Mouse (Mus musculus) hindbrain, embryonic 10.5 days (tissue): ENCODE results near the gene Xirp2. TPM values are rescaled to one million over a fixed set of nuclear protein-coding genes. Genes with fewer than 3 reads are reported as not detected.

ENCODE experiments used
- DNase-seq: peaks from one replicate; pipeline ENCODE4 v3.0.0-alpha.2; 2017; ENCODE audit warnings: low spot score
- H3K27ac ChIP-seq: fragments of 300-500 bp; sonication (generic); 2 replicates; pipeline ENCODE4 v1.5.1; 2016; ENCODE audit warnings: mild to moderate bottlenecking, moderate library complexity
- H3K27me3 ChIP-seq: fragments of 300-500 bp; sonication (generic); 2 replicates; pipeline ENCODE4 v1.6.1; 2016; ENCODE audit warnings: mild to moderate bottlenecking; ENCODE audit not compliant: poor library complexity, insufficient read depth, severe bottlenecking
- H3K36me3 ChIP-seq: fragments of 300-500 bp; sonication (generic); 2 replicates; pipeline ENCODE4 v1.6.1; 2016; ENCODE audit warnings: mild to moderate bottlenecking, moderate library complexity
- H3K4me1 ChIP-seq: fragments of 300-500 bp; sonication (generic); replicated peaks from 2 replicates; pipeline ENCODE4 v1.6.1; 2016; ENCODE audit warnings: mild to moderate bottlenecking
- H3K4me3 ChIP-seq: fragments of 300-500 bp; sonication (generic); 2 replicates; pipeline ENCODE4 v1.5.1; 2016; ENCODE audit warnings: mild to moderate bottlenecking, moderate library complexity
- H3K9me3 ChIP-seq: fragments of 300-500 bp; sonication (generic); 2 replicates; pipeline ENCODE4 v1.6.1; 2016; ENCODE audit warnings: mild to moderate bottlenecking, moderate library complexity
- WGBS: fragments of 180-500 bp; shearing (Covaris S2); methylation state at CpG from one replicate; pipeline ENCODE4 v1.1.7; 2016; 5-methylcytosine and 5-hydroxymethylcytosine counted together
- polyA plus RNA-seq: library from polyadenylated mRNA; unstranded; fragments of >200 nt; fragmentation: Nextera tagmentation; extraction: Ambion mirVana; gene quantifications from 2 replicates; pipeline ENCODE4 v1.2.1, GENCODE M21; 2016

Xirp2 gene
- polyA plus RNA-seq, 1 experiment from 2014 or later = not detected

- 82% methylated on average over 3 of the region's 3 CpGs for WGBS
- DNase-seq = no peak
- Histone ChIP-seq H3K27ac (no peak overlapping the region; the same call in 1 of the 2 replicates), H3K27me3 (no peaks in the 10 kb centered on the region), H3K4me3 (no peak overlapping the region), H3K36me3 (no peaks in the 10 kb centered on the region), H3K4me1 (peaks cover 19% of the 10 kb centered on the region), H3K9me3 (no peaks in the 10 kb centered on the region)
Measured at GRCm38 (mm10) chr2:67487162-67487561, 41.4 kb downstream of the Xirp2 start.

DNA sequence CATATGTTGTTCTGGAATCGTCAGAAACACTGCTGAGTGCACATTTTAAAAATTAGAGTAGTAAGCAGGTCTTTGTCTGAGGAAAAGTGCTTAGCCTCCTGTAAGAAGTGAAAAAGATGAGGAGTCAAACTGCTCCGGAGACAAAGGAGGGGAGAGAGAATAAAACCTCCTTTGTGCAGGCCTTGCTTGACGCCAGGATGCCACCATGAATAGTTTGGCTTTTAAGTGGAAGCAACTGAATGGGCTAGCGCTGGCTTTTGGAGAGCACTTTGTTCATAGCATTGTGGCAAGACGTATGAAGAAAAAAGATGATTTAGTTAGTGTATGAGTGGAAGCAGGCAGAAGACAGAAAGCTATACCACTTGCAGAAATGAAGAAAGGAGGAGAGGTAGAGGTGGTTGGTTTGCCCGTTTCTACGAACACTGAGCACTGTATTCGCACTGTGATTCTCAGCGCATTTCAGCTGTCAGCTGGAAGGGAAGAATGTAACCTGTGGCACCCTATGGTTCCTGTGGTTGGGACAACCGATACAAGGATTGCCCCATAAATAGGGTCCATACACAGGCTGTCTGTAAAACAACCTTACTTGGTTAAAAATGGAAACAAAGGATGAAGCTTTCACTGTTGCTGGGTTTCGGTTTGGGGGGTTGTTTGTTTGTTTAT lies 42.8 kb downstream of the Xirp2 start:
- Histone ChIP-seq H3K9me3 (no peaks in the 10 kb centered on the region), H3K4me1 (peaks cover 19% of the 10 kb centered on the region), H3K36me3 (no peaks in the 10 kb centered on the region), H3K4me3 (0 out of 2 replicates have a peak overlapping the region, but pooled peaks have one; percentile 3), H3K27me3 (no peaks in the 10 kb centered on the region), H3K27ac (peak overlapping the region; percentile 66)
- 26% methylated on average over 11 of the region's 11 CpGs for WGBS
- peak; percentile 37 for DNase-seq

- 40% methylated on average over 8 of the region's 8 CpGs for WGBS
Measured at GRCm38 (mm10) chr2:67489128-67489492, 43.3 kb downstream of the Xirp2 start.

GRCm38 (mm10) chr2:67505457-67505856 lies 59.7 kb downstream of the Xirp2 start:
- H3K4me1 ChIP-seq = no peaks in the 10 kb centered on the region
- DNase-seq = no peak
- H3K36me3 ChIP-seq = no peaks in the 10 kb centered on the region
- H3K4me3 ChIP-seq = no peak overlapping the region
- H3K9me3 ChIP-seq = no peaks in the 10 kb centered on the region
- 84% methylated on average over 2 of the region's 2 CpGs for WGBS
- H3K27me3 ChIP-seq = no peaks in the 10 kb centered on the region
- H3K27ac ChIP-seq = no peak overlapping the region

More at GRCm38 (mm10) chr2:67489128-67489492, 43.3 kb downstream of the Xirp2 start:
- no peaks in the 10 kb centered on the region for H3K9me3 ChIP-seq
- H3K36me3 ChIP-seq = no peaks in the 10 kb centered on the region
- DNase-seq = peak; percentile 12
- H3K27ac ChIP-seq = peak overlapping the region; percentile 66
- peaks cover 19% of the 10 kb centered on the region for H3K4me1 ChIP-seq
- H3K27me3 ChIP-seq = no peaks in the 10 kb centered on the region
- no peak overlapping the region for H3K4me3 ChIP-seq

GRCm38 (mm10) chr2:67516405-67516804 lies 70.6 kb downstream of the Xirp2 start:
- Histone ChIP-seq H3K27ac (no peak overlapping the region), H3K4me3 (no peak overlapping the region), H3K36me3 (no peaks in the 10 kb centered on the region), H3K4me1 (no peaks in the 10 kb centered on the region), H3K27me3 (no peaks in the 10 kb centered on the region), H3K9me3 (no peaks in the 10 kb centered on the region)
- 94% methylated on average over 7 of the region's 7 CpGs for WGBS
- DNase-seq = no peak

GRCm38 (mm10) chr2:67535347-67535746 lies 89.5 kb downstream of the Xirp2 start:
- Histone ChIP-seq H3K4me3 (no peak overlapping the region), H3K9me3 (no peaks in the 10 kb centered on the region), H3K27me3 (no peaks in the 10 kb centered on the region), H3K27ac (no peak overlapping the region), H3K4me1 (no peaks in the 10 kb centered on the region), H3K36me3 (no peaks in the 10 kb centered on the region)
- 91% methylated on average over 2 of the region's 2 CpGs for WGBS
- DNase-seq = no peak

GRCm38 (mm10) chr2:67539426-67539825 lies 93.6 kb downstream of the Xirp2 start:
- Histone ChIP-seq H3K9me3 (no peaks in the 10 kb centered on the region), H3K27me3 (no peaks in the 10 kb centered on the region), H3K36me3 (no peaks in the 10 kb centered on the region), H3K4me1 (no peaks in the 10 kb centered on the region), H3K4me3 (no peak overlapping the region), H3K27ac (no peak overlapping the region)
- 87% methylated on average over 6 of the region's 6 CpGs for WGBS
- no peak for DNase-seq

GRCm38 (mm10) chr2:67541957-67542696 lies 96.3 kb downstream of the Xirp2 start:
- 70% methylated on average over 11 of the region's 11 CpGs for WGBS
- Histone ChIP-seq H3K27ac (no peak overlapping the region), H3K4me3 (no peak overlapping the region), H3K4me1 (no peaks in the 10 kb centered on the region), H3K9me3 (no peaks in the 10 kb centered on the region), H3K36me3 (no peaks in the 10 kb centered on the region), H3K27me3 (no peaks in the 10 kb centered on the region)
- DNase-seq = no peak

GRCm38 (mm10) chr2:67544426-67544825 lies 98.6 kb downstream of the Xirp2 start:
- Histone ChIP-seq H3K27ac (no peak overlapping the region), H3K4me1 (no peaks in the 10 kb centered on the region), H3K9me3 (no peaks in the 10 kb centered on the region), H3K36me3 (no peaks in the 10 kb centered on the region), H3K27me3 (no peaks in the 10 kb centered on the region), H3K4me3 (no peak overlapping the region)
- no peak for DNase-seq
- 76% methylated on average over 8 of the region's 8 CpGs for WGBS

GRCm38 (mm10) chr2:67564851-67565479 lies 119.2 kb downstream of the Xirp2 start:
- Histone ChIP-seq H3K4me3 (peak overlapping the region; percentile 80), H3K27me3 (peaks cover 3% of the 10 kb centered on the region; the same call in 1 of the 2 replicates), H3K9me3 (no peaks in the 10 kb centered on the region), H3K36me3 (no peaks in the 10 kb centered on the region), H3K4me1 (peaks cover 18% of the 10 kb centered on the region), H3K27ac (peak overlapping the region; percentile 92)
- no peak for DNase-seq
- 3% methylated on average over 23 of the region's 23 CpGs for whole genome bisulfite sequencing

- Histone ChIP-seq H3K4me1 (peaks cover 18% of the 10 kb centered on the region), H3K27ac (peak within 1 kb of the TSS; percentile 92), H3K36me3 (no peaks in the 10 kb centered on the region), H3K4me3 (peak within 1 kb of the TSS; percentile 80), H3K9me3 (no peaks in the 10 kb centered on the region), H3K27me3 (peaks cover 3% of the 10 kb centered on the region; the same call in 1 of the 2 replicates)
- peak; percentile 92 for DNase-seq
- under 1% methylated on average over 83 of the region's 83 CpGs for WGBS
Measured at GRCm38 (mm10) chr2:67565480-67566331, 119.9 kb downstream of the Xirp2 start, which contains the start of gene B3galt1. TSS of gene B3galt1 (plus strand) at chr2:67565871.

DNA sequence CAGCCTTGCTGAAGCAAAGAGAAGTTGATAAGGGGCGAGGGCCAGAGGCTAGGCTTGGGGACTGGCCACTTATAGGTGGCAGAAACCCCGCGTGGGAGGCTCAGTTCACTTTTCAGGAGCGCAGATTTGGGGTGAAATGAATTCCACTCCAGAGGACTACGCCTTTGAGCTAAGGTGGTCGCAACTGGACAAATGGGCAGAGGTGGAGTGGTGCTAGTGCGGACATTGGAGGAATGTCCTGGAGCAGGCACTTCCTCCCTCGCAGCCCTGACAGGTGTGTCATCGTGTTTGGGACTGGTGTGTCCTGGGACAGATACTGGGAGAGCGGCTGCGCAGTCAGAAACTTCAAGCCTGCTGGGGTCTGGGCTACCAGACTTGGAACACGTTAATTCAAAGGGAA lies 120.8 kb downstream of the Xirp2 start:
- H3K27ac ChIP-seq = peak overlapping the region; percentile 92
- peaks cover 3% of the 10 kb centered on the region; the same call in 1 of the 2 replicates for H3K27me3 ChIP-seq
- DNase-seq = no peak
- no peaks in the 10 kb centered on the region for H3K9me3 ChIP-seq
- H3K36me3 ChIP-seq = no peaks in the 10 kb centered on the region
- peak overlapping the region; percentile 80 for H3K4me3 ChIP-seq
- WGBS = 2% methylated on average over 12 of the region's 12 CpGs
- H3K4me1 ChIP-seq = peaks cover 18% of the 10 kb centered on the region
